Mouse (Mus musculus) neural tube, embryonic 15.5 days (tissue): ENCODE data around the gene Pdcl2. TPM values are rescaled to one million over a fixed set of nuclear protein-coding genes. Genes with fewer than 3 reads are reported as not detected.

ENCODE experiments used
- ATAC-seq: fragments of 200-750 bp; cut with Nextera tagmentation; 2 replicates; pipeline ENCODE4 v1.8.0; 2017; ENCODE audit warnings: mild to moderate bottlenecking, moderate TSS enrichment, moderate library complexity; ENCODE audit not compliant: low FRiP score
- H3K27ac ChIP-seq: fragments of 300-500 bp; sonication (generic); replicated peaks from 2 replicates; pipeline ENCODE4 v1.5.1; 2015; ENCODE audit warnings: mild to moderate bottlenecking, inconsistent platforms
- H3K27me3 ChIP-seq: fragments of 300-500 bp; sonication (generic); replicated peaks from 2 replicates; pipeline ENCODE4 v1.6.1; 2015; ENCODE audit warnings: inconsistent platforms
- H3K36me3 ChIP-seq: fragments of 300-500 bp; sonication (generic); 2 replicates; pipeline ENCODE4 v1.6.1; 2015; ENCODE audit warnings: inconsistent platforms
- H3K4me1 ChIP-seq: fragments of 300-500 bp; sonication (generic); 2 replicates; pipeline ENCODE4 v1.6.1; 2015; ENCODE audit warnings: inconsistent platforms
- H3K4me2 ChIP-seq: fragments of 300-500 bp; sonication (generic); 2 replicates; pipeline ENCODE4 v1.6.1; 2015; ENCODE audit warnings: inconsistent platforms, mild to moderate bottlenecking, moderate library complexity
- H3K4me3 ChIP-seq: fragments of 300-500 bp; sonication (generic); replicated peaks from 2 replicates; pipeline ENCODE4 v1.5.1; 2015; ENCODE audit warnings: mild to moderate bottlenecking, inconsistent platforms
- H3K9ac ChIP-seq: fragments of 300-500 bp; sonication (generic); replicated peaks from 2 replicates; pipeline ENCODE4 v1.6.1; 2015; ENCODE audit warnings: mild to moderate bottlenecking, inconsistent platforms
- H3K9me3 ChIP-seq: fragments of 300-500 bp; sonication (generic); replicated peaks from 2 replicates; pipeline ENCODE4 v1.6.1; 2016; ENCODE audit warnings: inconsistent platforms
- WGBS: fragments of 180-500 bp; shearing (Covaris S2); methylation state at CpG from one replicate; pipeline ENCODE4 v1.1.7; 2015; ENCODE audit warnings: mixed read lengths; 5-methylcytosine and 5-hydroxymethylcytosine counted together
- polyA plus RNA-seq: library from polyadenylated mRNA; unstranded; fragments of >200 nt; fragmentation: Nextera tagmentation; extraction: Ambion mirVana; gene quantifications from 2 replicates; pipeline ENCODE4 v1.2.1, GENCODE M21; 2015

Gene Pdcl2
- polyA plus RNA-seq, 1 experiment from 2014 or later = not detected

DNA sequence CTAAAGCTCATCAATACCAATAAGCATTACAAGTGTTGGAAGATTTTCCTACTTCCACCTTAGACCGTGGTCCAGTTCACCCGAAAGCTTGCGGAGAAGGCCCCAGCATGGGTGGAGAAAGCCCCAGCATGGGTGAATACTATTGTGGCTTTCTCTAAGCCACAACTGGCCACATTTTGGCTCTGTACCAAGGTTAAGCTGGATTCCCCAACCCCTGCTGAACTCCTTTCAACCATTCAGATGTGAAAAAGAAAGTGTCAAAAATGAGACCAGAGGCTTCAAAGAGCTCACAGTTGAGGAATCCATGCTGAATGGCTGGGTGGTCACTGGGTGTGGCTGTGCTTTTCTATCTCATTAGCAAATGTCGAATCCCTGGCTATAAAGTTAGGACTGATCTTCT, 2.9 kb upstream of the Pdcl2 start:
- H3K27me3 ChIP-seq = no peaks in the 10 kb centered on the region
- no peak overlapping the region for H3K9ac ChIP-seq
- H3K4me1 ChIP-seq = no peaks in the 10 kb centered on the region
- no peak overlapping the region for H3K4me2 ChIP-seq
- H3K36me3 ChIP-seq = no peaks in the 10 kb centered on the region
- no peak for ATAC-seq
- no peak overlapping the region for H3K27ac ChIP-seq
- H3K9me3 ChIP-seq = no peaks in the 10 kb centered on the region
- 73% methylated on average over 4 of the region's 4 CpGs for WGBS
- no peak overlapping the region for H3K4me3 ChIP-seq

- Histone ChIP-seq H3K36me3 (no peaks in the 10 kb centered on the region), H3K4me2 (no peak overlapping the region), H3K27ac (no peak overlapping the region), H3K4me3 (no peak overlapping the region), H3K4me1 (no peaks in the 10 kb centered on the region), H3K9me3 (no peaks in the 10 kb centered on the region), H3K9ac (no peak overlapping the region), H3K27me3 (no peaks in the 10 kb centered on the region)
- ATAC-seq = no peak
- 57% methylated on average over 2 of the region's 2 CpGs for WGBS
Observed at GRCm38 (mm10) chr5:76327296-76327695, 3.7 kb downstream of the Pdcl2 start.

- Histone ChIP-seq H3K4me1 (no peaks in the 10 kb centered on the region; the same call in 1 of the 2 replicates), H3K4me2 (no peak overlapping the region), H3K27me3 (no peaks in the 10 kb centered on the region), H3K9ac (no peak overlapping the region), H3K9me3 (no peaks in the 10 kb centered on the region), H3K27ac (no peak overlapping the region), H3K36me3 (no peaks in the 10 kb centered on the region), H3K4me3 (no peak overlapping the region)
- no peak for ATAC-seq
- WGBS = 94% methylated on average over 4 of the region's 4 CpGs
Observed at GRCm38 (mm10) chr5:76325113-76325512, 5.8 kb downstream of the Pdcl2 start.

GRCm38 (mm10) chr5:76321249-76322196, 9.4 kb downstream of the Pdcl2 start:
- Histone ChIP-seq H3K27ac (no peak overlapping the region), H3K4me3 (no peak overlapping the region), H3K4me1 (no peaks in the 10 kb centered on the region; the same call in 1 of the 2 replicates), H3K27me3 (no peaks in the 10 kb centered on the region), H3K9me3 (no peaks in the 10 kb centered on the region), H3K9ac (no peak overlapping the region), H3K36me3 (no peaks in the 10 kb centered on the region), H3K4me2 (no peak overlapping the region)
- 19% methylated on average over 11 of the region's 11 CpGs for WGBS
- ATAC-seq = no peak

GRCm38 (mm10) chr5:76308206-76308605, 22.8 kb downstream of the Pdcl2 start:
- Histone ChIP-seq H3K4me3 (no peak overlapping the region), H3K36me3 (no peaks in the 10 kb centered on the region), H3K9ac (no peak overlapping the region), H3K4me1 (peaks cover 8% of the 10 kb centered on the region), H3K27ac (no peak overlapping the region), H3K27me3 (no peaks in the 10 kb centered on the region), H3K9me3 (no peaks in the 10 kb centered on the region), H3K4me2 (no peak overlapping the region)
- 63% methylated on average over 2 of the region's 2 CpGs for WGBS
- ATAC-seq = no peak

DNA sequence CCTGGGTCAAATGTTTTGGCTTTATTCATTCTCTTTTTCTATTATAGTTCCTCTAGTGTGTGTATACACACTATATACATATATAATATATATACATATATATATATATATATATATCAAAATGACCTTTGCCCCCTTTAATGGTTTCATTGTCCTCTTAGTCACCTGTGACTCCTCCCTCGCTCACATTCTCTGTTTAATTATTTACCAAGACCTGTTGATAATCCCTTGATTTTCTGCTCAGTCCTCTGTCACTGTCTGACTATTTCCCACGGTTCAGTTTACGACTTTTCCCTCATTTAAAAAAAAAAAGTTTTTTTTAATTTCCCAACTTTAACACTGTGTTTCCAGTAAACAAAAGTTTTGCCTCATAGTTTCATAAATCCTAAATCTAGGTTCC, 24.7 kb downstream of the Pdcl2 start:
- Histone ChIP-seq H3K36me3 (no peaks in the 10 kb centered on the region), H3K27ac (no peak overlapping the region), H3K9me3 (no peaks in the 10 kb centered on the region), H3K4me2 (peak overlapping the region; percentile 88; the same call in 1 of the 2 replicates), H3K4me1 (peaks cover 22% of the 10 kb centered on the region), H3K4me3 (no peak overlapping the region), H3K27me3 (no peaks in the 10 kb centered on the region), H3K9ac (no peak overlapping the region)
- ATAC-seq = no peak
- 33% methylated on average over 3 of the region's 3 CpGs for WGBS

GRCm38 (mm10) chr5:76305616-76306015, 25.3 kb downstream of the Pdcl2 start:
- Histone ChIP-seq H3K27me3 (no peaks in the 10 kb centered on the region), H3K4me1 (peaks cover 29% of the 10 kb centered on the region), H3K9ac (peak overlapping the region; percentile 92; the same call in 1 of the 2 replicates), H3K4me3 (peak overlapping the region; percentile 92), H3K27ac (0 out of 2 replicates have a peak overlapping the region, but pooled peaks have one; percentile 15), H3K9me3 (no peaks in the 10 kb centered on the region), H3K36me3 (no peaks in the 10 kb centered on the region), H3K4me2 (peak overlapping the region; percentile 88)
- no peak for ATAC-seq
- WGBS = under 1% methylated on average over 8 of the region's 8 CpGs

- peak; percentile 93 for ATAC-seq
- under 1% methylated on average over 73 of the region's 104 CpGs for WGBS
- Histone ChIP-seq H3K27ac (peak within 1 kb of the TSS; percentile 98), H3K4me3 (peak within 1 kb of the TSS; percentile 92), H3K4me1 (peaks cover 29% of the 10 kb centered on the region), H3K36me3 (no peaks in the 10 kb centered on the region), H3K9ac (peak within 1 kb of the TSS; percentile 92), H3K4me2 (peak within 1 kb of the TSS; percentile 88), H3K27me3 (no peaks in the 10 kb centered on the region), H3K9me3 (no peaks in the 10 kb centered on the region)
Observed at GRCm38 (mm10) chr5:76304452-76305341, 26.3 kb downstream of the Pdcl2 start, which contains the start of gene Clock. Gene Clock, minus strand, starts transcription at chr5:76304792.

GRCm38 (mm10) chr5:76303745-76304451, 27.1 kb downstream of the Pdcl2 start:
- Histone ChIP-seq H3K4me2 (peak overlapping the region; percentile 88), H3K27me3 (no peaks in the 10 kb centered on the region)
- WGBS = under 1% methylated on average over 86 of the region's 100 CpGs

DNA sequence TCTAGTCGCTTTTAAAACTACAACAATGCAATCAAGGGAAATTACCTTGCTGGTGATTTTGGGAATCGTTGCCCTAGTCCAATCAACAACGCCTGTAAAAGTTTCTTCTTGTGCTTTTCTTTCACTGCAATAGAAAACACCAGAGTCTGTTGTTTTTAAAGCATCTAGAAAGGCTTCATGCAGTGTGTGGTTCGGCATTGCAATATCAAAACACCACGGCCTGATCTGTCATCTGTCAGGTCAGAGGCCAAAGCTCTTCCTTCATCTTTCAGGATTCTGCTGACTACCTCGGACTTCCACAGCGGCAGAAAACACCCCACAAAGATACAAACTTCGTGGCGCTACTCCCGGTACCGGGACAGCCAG, 27.6 kb downstream of the Pdcl2 start:
- Histone ChIP-seq H3K27me3 (no peaks in the 10 kb centered on the region), H3K9me3 (no peaks in the 10 kb centered on the region), H3K4me1 (peaks cover 29% of the 10 kb centered on the region), H3K4me3 (peak overlapping the region; percentile 92), H3K36me3 (no peaks in the 10 kb centered on the region), H3K4me2 (peak overlapping the region; percentile 88), H3K9ac (peak overlapping the region; percentile 92), H3K27ac (peak overlapping the region; percentile 98)
- no peak for ATAC-seq
- WGBS = 1% methylated on average over 11 of the region's 11 CpGs

More at GRCm38 (mm10) chr5:76303745-76304451, 27.1 kb downstream of the Pdcl2 start:
- peak; percentile 78 for ATAC-seq
- peak overlapping the region; percentile 92 for H3K4me3 ChIP-seq
- peak overlapping the region; percentile 92 for H3K9ac ChIP-seq
- H3K4me1 ChIP-seq = peaks cover 29% of the 10 kb centered on the region
- H3K9me3 ChIP-seq = no peaks in the 10 kb centered on the region
- H3K36me3 ChIP-seq = no peaks in the 10 kb centered on the region
- peak overlapping the region; percentile 98 for H3K27ac ChIP-seq

DNA sequence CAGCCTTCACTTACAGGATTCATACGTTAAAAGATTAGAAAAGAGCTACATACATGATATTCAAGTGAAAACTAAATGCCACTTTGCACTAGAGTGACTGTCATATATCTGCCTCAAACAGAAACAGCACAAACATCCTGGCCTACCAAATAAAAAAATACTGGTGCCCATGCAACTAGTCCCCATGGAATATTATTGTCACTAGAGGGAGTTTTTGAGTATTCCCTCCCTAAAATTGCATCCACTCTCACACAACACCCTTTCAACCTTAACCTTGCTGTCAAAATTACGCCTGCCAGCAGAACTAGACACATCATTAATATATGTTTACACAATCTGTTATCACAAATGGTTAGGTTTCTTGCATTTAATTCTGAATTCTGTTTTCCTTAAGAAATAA, 28.9 kb downstream of the Pdcl2 start:
- H3K9ac ChIP-seq = no peak overlapping the region
- H3K36me3 ChIP-seq = no peaks in the 10 kb centered on the region
- H3K27ac ChIP-seq = no peak overlapping the region
- H3K4me2 ChIP-seq = peak overlapping the region; percentile 22
- H3K9me3 ChIP-seq = no peaks in the 10 kb centered on the region
- H3K27me3 ChIP-seq = no peaks in the 10 kb centered on the region
- ATAC-seq = no peak
- WGBS = 77% methylated on average over 2 of the region's 2 CpGs
- no peak overlapping the region for H3K4me3 ChIP-seq
- H3K4me1 ChIP-seq = peaks cover 29% of the 10 kb centered on the region
